Mouse (Mus musculus) forebrain, embryonic 11.5 days (tissue): ENCODE measurements at regions not wholly inside any gene's neighbourhood (a gene's known extent, or its start where the extent isn't known, plus 50 kb on each side); places are given as distances from the start of the nearest gene placed in this dataset.

Source experiments
- ATAC-seq: fragments of 200-750 bp; cut with Nextera tagmentation; replicated peaks from 2 replicates; pipeline ENCODE4 v1.8.0; 2017; ENCODE audit warnings: moderate TSS enrichment; ENCODE audit not compliant: low FRiP score
- DNase-seq: peaks from one replicate; pipeline ENCODE4 v3.0.0-alpha.2; 2017; ENCODE audit warnings: low spot score
- H3K27ac ChIP-seq: fragments of 300-500 bp; sonication (generic); 2 replicates; pipeline ENCODE4 v1.5.1; 2014; ENCODE audit warnings: low read depth, low read length
- H3K27me3 ChIP-seq: fragments of 300-500 bp; sonication (generic); 2 replicates; pipeline ENCODE4 v1.6.1; 2014; ENCODE audit warnings: mild to moderate bottlenecking, low read length, mixed read lengths; ENCODE audit not compliant: control insufficient read depth, insufficient read depth
- H3K36me3 ChIP-seq: fragments of 300-500 bp; sonication (generic); 2 replicates; pipeline ENCODE4 v1.6.1; 2014; ENCODE audit warnings: mild to moderate bottlenecking, low read length, moderate library complexity, mixed read lengths; ENCODE audit not compliant: control insufficient read depth, insufficient read depth
- H3K4me1 ChIP-seq: fragments of 300-500 bp; sonication (generic); replicated peaks from 2 replicates; pipeline ENCODE4 v1.6.1; 2014; ENCODE audit warnings: low read length, mixed read lengths; ENCODE audit not compliant: control insufficient read depth, insufficient read depth
- H3K4me2 ChIP-seq: fragments of 300-500 bp; sonication (generic); 2 replicates; pipeline ENCODE4 v1.6.1; 2014; ENCODE audit warnings: low read depth, mild to moderate bottlenecking, low read length, moderate library complexity, mixed read lengths; ENCODE audit not compliant: severe bottlenecking
- H3K4me3 ChIP-seq: fragments of 300-500 bp; sonication (generic); 2 replicates; pipeline ENCODE4 v1.5.1; 2014; ENCODE audit warnings: low read depth, low read length
- H3K9ac ChIP-seq: fragments of 300-500 bp; sonication (generic); 2 replicates; pipeline ENCODE4 v1.6.1; 2014; ENCODE audit warnings: low read length
- H3K9me3 ChIP-seq: fragments of 300-500 bp; sonication (generic); 2 replicates; pipeline ENCODE4 v1.6.1; 2016; ENCODE audit warnings: low read length, mixed read lengths; ENCODE audit not compliant: control insufficient read depth
- WGBS: fragments of 180-500 bp; shearing (Covaris S2); extraction: QIAGEN DNeasy Blood & Tissue Kit; methylation state at CpG from one replicate; pipeline ENCODE4 v1.1.7; 2014; 5-methylcytosine and 5-hydroxymethylcytosine counted together

DNA sequence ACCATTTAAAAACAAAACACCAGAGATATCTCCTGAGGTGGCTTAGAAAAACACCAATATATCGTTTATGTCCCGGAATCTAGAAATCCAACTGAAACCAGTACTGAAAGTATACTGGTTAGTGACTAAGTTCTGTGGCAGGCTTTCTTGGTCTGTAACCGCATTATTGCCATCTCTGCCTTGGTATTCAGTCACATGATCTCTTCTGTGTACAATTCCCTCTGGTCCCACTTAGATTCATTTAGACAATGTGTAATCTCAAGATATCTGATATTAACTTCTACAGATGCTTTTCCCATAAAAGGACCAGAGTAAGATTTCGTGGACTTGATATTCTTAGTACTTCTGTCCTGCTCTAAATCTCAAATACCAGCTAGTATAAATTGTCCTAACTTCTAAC, 414.7 kb downstream of the Ptprc start:
- no peak overlapping the region for H3K4me3 ChIP-seq
- WGBS, result 92% methylated on average over 4 of the region's 4 CpGs

GRCm38 (mm10) chr1:137751446-137751961, 424.0 kb downstream of the Ptprc start:
- DNase-seq, result no peak
- no peak for ATAC-seq
- Histone ChIP-seq H3K4me1 (no peaks in the 10 kb centered on the region), H3K27ac (no peak overlapping the region), H3K36me3 (no peaks in the 10 kb centered on the region), H3K4me2 (no peak overlapping the region), H3K27me3 (no peaks in the 10 kb centered on the region), H3K9me3 (no peaks in the 10 kb centered on the region), H3K9ac (no peak overlapping the region), H3K4me3 (no peak overlapping the region)
- 84% methylated on average over 7 of the region's 7 CpGs for whole genome bisulfite sequencing

More for the DNA sequence above, 414.7 kb downstream of the Ptprc start:
- no peaks in the 10 kb centered on the region for H3K4me1 ChIP-seq
- DNase-seq (no peak), ATAC-seq (no peak)
- no peaks in the 10 kb centered on the region for H3K36me3 ChIP-seq
- no peak overlapping the region for H3K4me2 ChIP-seq
- no peaks in the 10 kb centered on the region for H3K9me3 ChIP-seq
- H3K27ac ChIP-seq, result no peak overlapping the region
- H3K9ac ChIP-seq, result no peak overlapping the region
- no peaks in the 10 kb centered on the region for H3K27me3 ChIP-seq

DNA sequence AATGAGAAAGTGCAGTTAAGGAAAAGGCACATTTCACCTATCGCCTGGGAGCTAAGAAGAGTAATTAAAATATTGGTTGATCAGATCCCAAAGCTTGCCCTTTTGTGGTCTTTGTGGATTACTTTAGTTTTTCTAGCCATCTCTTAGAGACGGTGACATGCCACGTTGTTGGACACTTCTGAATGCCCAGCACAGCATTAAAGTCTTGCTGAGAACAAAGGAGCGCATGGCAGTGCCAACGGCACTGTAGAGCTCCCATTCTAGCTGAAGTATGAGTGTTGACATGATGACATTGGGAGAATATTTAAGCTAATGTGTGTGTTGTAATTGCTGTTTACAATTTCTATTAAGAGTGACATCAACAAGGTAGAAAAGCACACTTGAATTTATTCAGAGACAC, 424.6 kb downstream of the Ptprc start:
- ATAC-seq, result no peak
- Histone ChIP-seq H3K4me1 (no peaks in the 10 kb centered on the region), H3K4me2 (no peak overlapping the region), H3K27ac (no peak overlapping the region), H3K9ac (no peak overlapping the region), H3K36me3 (no peaks in the 10 kb centered on the region), H3K27me3 (no peaks in the 10 kb centered on the region), H3K9me3 (no peaks in the 10 kb centered on the region), H3K4me3 (no peak overlapping the region)
- DNase-seq, result no peak
- 82% methylated on average over 5 of the region's 5 CpGs for WGBS

- no peak overlapping the region for H3K4me3 ChIP-seq
- 76% methylated on average over 2 of the region's 2 CpGs for WGBS
- H3K9me3 ChIP-seq, result no peaks in the 10 kb centered on the region
- no peak overlapping the region for H3K9ac ChIP-seq
- no peaks in the 10 kb centered on the region for H3K36me3 ChIP-seq
- H3K4me1 ChIP-seq, result no peaks in the 10 kb centered on the region
- H3K27ac ChIP-seq, result no peak overlapping the region
- DNase-seq, result no peak
- H3K4me2 ChIP-seq, result no peak overlapping the region
- no peak for ATAC-seq
- no peaks in the 10 kb centered on the region for H3K27me3 ChIP-seq
Observed at GRCm38 (mm10) chr1:137746129-137746528, 429.4 kb downstream of the Ptprc start.

- no peaks in the 10 kb centered on the region for H3K9me3 ChIP-seq
- ATAC-seq (no peak), DNase-seq (no peak)
- no peak overlapping the region for H3K4me3 ChIP-seq
- no peak overlapping the region for H3K9ac ChIP-seq
- no peaks in the 10 kb centered on the region for H3K36me3 ChIP-seq
- H3K27ac ChIP-seq, result no peak overlapping the region
- no peaks in the 10 kb centered on the region for H3K4me1 ChIP-seq
- 16% methylated on average over 1 of the region's 1 CpGs for WGBS
- no peak overlapping the region for H3K4me2 ChIP-seq
- H3K27me3 ChIP-seq, result no peaks in the 10 kb centered on the region
Observed at GRCm38 (mm10) chr1:137738157-137738851, 437.2 kb downstream of the Ptprc start.

DNA sequence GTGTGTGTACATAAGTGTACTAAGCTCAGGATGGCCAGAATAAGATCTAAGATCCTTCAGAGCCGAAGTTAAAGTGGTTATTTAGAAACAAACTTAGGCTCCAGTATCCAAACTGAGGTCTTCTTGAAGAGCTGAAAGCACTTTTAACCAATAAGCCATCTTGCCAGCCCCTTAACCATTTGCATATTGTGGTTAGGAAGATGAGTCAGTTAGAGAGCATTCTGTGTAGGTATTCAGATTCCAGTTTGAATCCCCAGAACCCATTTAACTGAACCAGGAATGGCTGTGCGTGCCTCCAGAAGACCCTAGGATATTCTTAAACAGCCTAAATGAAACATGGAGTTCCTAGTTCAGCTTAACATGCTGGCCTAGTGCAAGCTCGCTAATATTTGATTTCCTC, 471.6 kb downstream of the Ptprc start:
- Histone ChIP-seq H3K4me1 (no peaks in the 10 kb centered on the region), H3K4me3 (no peak overlapping the region), H3K9me3 (no peaks in the 10 kb centered on the region), H3K4me2 (no peak overlapping the region), H3K27ac (no peak overlapping the region), H3K36me3 (no peaks in the 10 kb centered on the region), H3K27me3 (no peaks in the 10 kb centered on the region), H3K9ac (no peak overlapping the region)
- WGBS, result 92% methylated on average over 3 of the region's 3 CpGs
- no peak for DNase-seq
- ATAC-seq, result no peak

GRCm38 (mm10) chr1:137698876-137699275, 476.6 kb downstream of the Ptprc start:
- no peak for ATAC-seq

DNA sequence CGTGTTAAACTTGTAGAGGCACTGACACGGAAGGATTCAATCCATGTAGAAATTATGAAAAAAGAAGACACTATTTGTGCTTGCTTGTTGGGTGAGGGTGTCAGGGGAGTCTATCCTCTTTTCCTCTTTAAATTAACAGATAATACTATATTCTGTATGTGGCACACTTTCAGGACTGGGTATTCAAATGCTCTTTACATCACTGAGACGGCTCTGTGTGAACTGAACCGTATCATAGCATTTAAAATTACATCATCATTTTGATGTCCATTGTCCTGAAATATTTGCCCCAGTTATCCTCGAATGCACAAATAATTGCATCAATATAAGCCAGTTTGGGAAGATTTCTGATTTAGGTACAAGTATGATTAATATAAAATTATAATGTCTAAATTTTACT, 478.2 kb downstream of the Ptprc start:
- Histone ChIP-seq H3K36me3 (no peaks in the 10 kb centered on the region), H3K9me3 (no peaks in the 10 kb centered on the region), H3K4me3 (no peak overlapping the region), H3K27ac (no peak overlapping the region), H3K27me3 (no peaks in the 10 kb centered on the region), H3K9ac (no peak overlapping the region), H3K4me1 (0 out of 2 replicates have a peak, but pooled peaks cover 4% of the 10 kb centered on the region), H3K4me2 (no peak overlapping the region)
- ATAC-seq (peak; percentile 42; the same call in 1 of the 2 replicates), DNase-seq (no peak)
- 58% methylated on average over 5 of the region's 5 CpGs for WGBS

More at GRCm38 (mm10) chr1:137698876-137699275, 476.6 kb downstream of the Ptprc start:
- Histone ChIP-seq H3K36me3 (no peaks in the 10 kb centered on the region), H3K4me3 (no peak overlapping the region), H3K4me1 (0 out of 2 replicates have a peak, but pooled peaks cover 4% of the 10 kb centered on the region), H3K9ac (no peak overlapping the region), H3K4me2 (no peak overlapping the region), H3K9me3 (no peaks in the 10 kb centered on the region), H3K27ac (no peak overlapping the region), H3K27me3 (no peaks in the 10 kb centered on the region)
- DNase-seq, result no peak
- WGBS, result 89% methylated on average over 4 of the region's 4 CpGs

DNA sequence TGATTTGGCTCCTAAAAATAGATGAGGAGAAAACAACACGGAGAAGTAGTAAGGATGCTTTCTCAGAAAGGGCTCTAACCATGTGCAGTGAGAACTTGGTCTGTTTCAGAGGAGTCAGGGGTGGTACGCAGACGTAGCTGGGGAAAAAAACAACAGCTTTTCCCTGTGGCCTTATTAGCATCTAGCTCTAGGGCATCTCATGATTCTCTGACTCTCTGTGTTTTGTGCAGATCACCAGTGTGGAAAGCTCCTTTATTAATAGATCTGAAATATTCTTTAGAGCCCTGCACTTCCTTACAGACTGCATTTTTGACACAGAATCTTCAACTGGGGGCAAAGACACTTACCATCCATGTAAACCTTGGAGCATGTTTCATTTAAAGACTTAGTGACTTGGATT, 478.7 kb downstream of the Ptprc start:
- ATAC-seq, result no peak
- Histone ChIP-seq H3K27me3 (no peaks in the 10 kb centered on the region), H3K36me3 (no peaks in the 10 kb centered on the region), H3K4me3 (no peak overlapping the region), H3K4me1 (0 out of 2 replicates have a peak, but pooled peaks cover 4% of the 10 kb centered on the region), H3K9ac (no peak overlapping the region), H3K4me2 (no peak overlapping the region), H3K9me3 (no peaks in the 10 kb centered on the region), H3K27ac (no peak overlapping the region)
- no peak for DNase-seq
- WGBS, result 40% methylated on average over 3 of the region's 3 CpGs
